Mouse (Mus musculus) stomach, embryonic 14.5 days (tissue): Measurements from ENCODE around the gene Csrp1. TPM values are rescaled to one million over a fixed set of nuclear protein-coding genes. Genes with fewer than 3 reads are reported as not detected.

ENCODE experiments used
- ATAC-seq: fragments of 200-750 bp; cut with Nextera tagmentation; 2 replicates; pipeline ENCODE4 v1.8.0; 2017; ENCODE audit warnings: low read depth, moderate TSS enrichment; ENCODE audit not compliant: insufficient number of reproducible peaks, insufficient read depth, low FRiP score
- H3K27ac ChIP-seq: fragments of 300-500 bp; sonication (generic); 2 replicates; pipeline ENCODE4 v1.5.1; 2014; ENCODE audit warnings: mild to moderate bottlenecking, low read length, moderate library complexity, mixed read lengths
- H3K27me3 ChIP-seq: fragments of 300-500 bp; sonication (generic); 2 replicates; pipeline ENCODE4 v1.6.1; 2014; ENCODE audit warnings: low read length, control low read depth, mixed read lengths; ENCODE audit not compliant: control insufficient read depth, insufficient read depth
- H3K36me3 ChIP-seq: fragments of 300-500 bp; sonication (generic); 2 replicates; pipeline ENCODE4 v1.6.1; 2014; ENCODE audit warnings: mild to moderate bottlenecking, control low read depth, low read length, moderate library complexity, mixed read lengths; ENCODE audit not compliant: control insufficient read depth, insufficient read depth
- H3K4me1 ChIP-seq: fragments of 300-500 bp; sonication (generic); 2 replicates; pipeline ENCODE4 v1.6.1; 2014; ENCODE audit warnings: low read length, control low read depth, mixed read lengths; ENCODE audit not compliant: control insufficient read depth, insufficient read depth
- H3K4me2 ChIP-seq: fragments of 300-500 bp; sonication (generic); replicated peaks from 2 replicates; pipeline ENCODE4 v1.6.1; 2014; ENCODE audit warnings: low read depth, low read length, control low read depth
- H3K4me3 ChIP-seq: fragments of 300-500 bp; sonication (generic); 2 replicates; pipeline ENCODE4 v1.5.1; 2014; ENCODE audit warnings: low read depth, low read length, control low read depth
- H3K9ac ChIP-seq: fragments of 300-500 bp; sonication (generic); replicated peaks from 2 replicates; pipeline ENCODE4 v1.6.1; 2014; ENCODE audit warnings: low read depth, mild to moderate bottlenecking, control low read depth, low read length, moderate library complexity, mixed read lengths
- H3K9me3 ChIP-seq: fragments of 300-500 bp; sonication (generic); 2 replicates; pipeline ENCODE4 v1.6.1; 2016; ENCODE audit warnings: low read depth, low read length, control low read depth; ENCODE audit not compliant: control insufficient read depth
- whole genome bisulfite sequencing: fragments of 180-500 bp; shearing (Covaris S2); extraction: QIAGEN DNeasy Blood & Tissue Kit; methylation state at CpG from one replicate; pipeline ENCODE4 v1.1.7; 2014; 5-methylcytosine and 5-hydroxymethylcytosine counted together
- polyA plus RNA-seq: library from polyadenylated mRNA; unstranded; fragments of >200 nt; fragmentation: Nextera tagmentation; extraction: Ambion mirVana; gene quantifications from 2 replicates; pipeline ENCODE4 v1.2.1, GENCODE M21; 2014

Gene Csrp1
- polyA plus RNA-seq, 1 experiment from 2014 or later: 232 TPM

DNA sequence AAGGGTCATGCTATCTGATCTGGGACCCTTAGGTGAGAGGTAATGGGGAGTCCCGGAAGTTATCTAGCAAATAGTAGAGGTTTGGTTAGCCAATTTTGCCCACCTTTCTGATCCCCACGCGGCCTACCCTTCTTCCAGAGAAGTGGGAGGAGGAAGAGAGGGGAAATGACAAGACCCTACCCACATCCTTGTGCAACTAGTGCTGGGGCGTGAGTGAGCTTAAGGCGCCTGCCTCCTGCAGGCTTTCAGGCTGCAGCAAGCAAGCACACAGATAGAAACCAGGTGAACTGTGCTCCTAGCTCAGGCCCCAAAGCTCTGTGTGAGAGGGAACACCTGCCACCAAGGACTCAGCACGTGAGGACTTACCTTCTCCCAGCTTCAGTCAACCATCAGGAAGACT is 31.2 kb upstream of the Csrp1 start:
- Histone ChIP-seq H3K9me3 (no peaks in the 10 kb centered on the region), H3K27me3 (no peaks in the 10 kb centered on the region), H3K4me3 (peak overlapping the region; percentile 68), H3K4me1 (peaks cover 34% of the 10 kb centered on the region), H3K27ac (peak overlapping the region; percentile 83; the same call in 1 of the 2 replicates), H3K4me2 (peak overlapping the region; percentile 74), H3K36me3 (no peaks in the 10 kb centered on the region), H3K9ac (peak overlapping the region; percentile 78; the same call in 1 of the 2 replicates)
- ATAC-seq: no peak
- 21% methylated on average over 6 of the region's 6 CpGs for WGBS

GRCm38 (mm10) chr1:135690784-135691416 is 29.0 kb upstream of the Csrp1 start:
- Histone ChIP-seq H3K4me1 (peaks cover 27% of the 10 kb centered on the region), H3K9me3 (no peaks in the 10 kb centered on the region), H3K9ac (no peak overlapping the region), H3K36me3 (no peaks in the 10 kb centered on the region), H3K4me3 (no peak overlapping the region), H3K4me2 (no peak overlapping the region), H3K27me3 (no peaks in the 10 kb centered on the region), H3K27ac (peak overlapping the region; percentile 44; the same call in 1 of the 2 replicates)
- no peak for ATAC-seq
- WGBS: 72% methylated on average over 6 of the region's 6 CpGs

DNA sequence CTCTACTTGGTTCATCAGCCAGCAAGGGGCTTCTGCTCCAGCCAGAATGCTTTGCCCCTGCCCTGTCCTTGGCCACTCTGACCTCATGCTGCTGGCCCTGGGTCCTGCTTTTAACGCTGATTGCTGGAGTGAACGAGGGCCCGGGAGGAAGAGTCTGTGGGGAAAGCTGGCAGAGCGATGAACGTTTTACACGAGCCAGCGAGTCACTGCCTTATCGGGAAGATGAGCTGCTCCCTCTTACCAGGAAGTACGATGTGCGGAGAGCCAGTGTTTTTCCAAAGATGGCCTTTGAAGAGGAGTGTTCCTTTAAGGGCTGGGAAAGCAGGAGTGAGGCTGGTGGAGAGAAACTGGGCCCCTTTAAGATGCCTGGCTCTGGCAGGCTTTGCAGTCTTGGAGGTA is 28.4 kb upstream of the Csrp1 start:
- no peak for ATAC-seq
- Histone ChIP-seq H3K9ac (no peak overlapping the region), H3K27ac (peak overlapping the region; percentile 44; the same call in 1 of the 2 replicates), H3K9me3 (no peaks in the 10 kb centered on the region), H3K27me3 (no peaks in the 10 kb centered on the region), H3K36me3 (no peaks in the 10 kb centered on the region), H3K4me3 (no peak overlapping the region), H3K4me2 (no peak overlapping the region), H3K4me1 (peaks cover 22% of the 10 kb centered on the region)
- WGBS: 33% methylated on average over 10 of the region's 10 CpGs

- WGBS: 74% methylated on average over 11 of the region's 11 CpGs
- Histone ChIP-seq H3K36me3 (no peaks in the 10 kb centered on the region), H3K9me3 (no peaks in the 10 kb centered on the region), H3K27me3 (no peaks in the 10 kb centered on the region), H3K9ac (no peak overlapping the region), H3K4me2 (no peak overlapping the region), H3K27ac (no peak overlapping the region), H3K4me1 (peaks cover 19% of the 10 kb centered on the region), H3K4me3 (no peak overlapping the region)
- ATAC-seq: no peak
Measured at GRCm38 (mm10) chr1:135694181-135694580, 25.7 kb upstream of the Csrp1 start.

DNA sequence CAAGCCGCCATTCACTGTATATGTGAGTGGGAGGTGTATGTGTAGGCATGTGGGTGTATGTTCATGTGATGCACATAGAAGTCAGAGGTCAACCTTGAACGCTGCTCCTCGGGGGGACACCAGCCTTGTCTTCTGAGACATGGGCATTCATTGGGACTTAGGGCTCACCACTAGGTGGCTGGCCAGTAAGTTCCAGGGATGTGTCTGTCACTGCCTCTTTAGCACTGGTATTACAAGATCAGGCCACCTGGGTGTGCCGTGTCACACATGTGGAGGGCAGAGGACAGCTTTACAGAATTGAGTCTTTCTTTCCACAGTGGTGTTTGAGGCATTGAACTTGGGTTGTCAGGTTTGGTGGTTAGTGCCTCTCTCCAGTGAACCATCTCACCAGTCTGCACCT is 22.4 kb upstream of the Csrp1 start:
- Histone ChIP-seq H3K9ac (no peak overlapping the region), H3K9me3 (no peaks in the 10 kb centered on the region), H3K36me3 (no peaks in the 10 kb centered on the region), H3K4me3 (no peak overlapping the region), H3K27ac (no peak overlapping the region), H3K4me2 (no peak overlapping the region), H3K4me1 (peaks cover 16% of the 10 kb centered on the region), H3K27me3 (no peaks in the 10 kb centered on the region)
- 72% methylated on average over 4 of the region's 4 CpGs for WGBS
- ATAC-seq: no peak

GRCm38 (mm10) chr1:135698046-135698445 is 21.8 kb upstream of the Csrp1 start:
- H3K4me3 ChIP-seq: no peak overlapping the region
- no peak for ATAC-seq

GRCm38 (mm10) chr1:135698451-135698921 is 21.4 kb upstream of the Csrp1 start:
- Histone ChIP-seq H3K4me2 (peak overlapping the region; percentile 39), H3K27me3 (no peaks in the 10 kb centered on the region), H3K27ac (no peak overlapping the region), H3K4me1 (peaks cover 16% of the 10 kb centered on the region), H3K9ac (no peak overlapping the region), H3K4me3 (0 out of 2 replicates have a peak overlapping the region, but pooled peaks have one; percentile 18), H3K36me3 (no peaks in the 10 kb centered on the region), H3K9me3 (no peaks in the 10 kb centered on the region)
- WGBS: 8% methylated on average over 11 of the region's 11 CpGs
- ATAC-seq: no peak

More at GRCm38 (mm10) chr1:135698046-135698445, 21.8 kb upstream of the Csrp1 start:
- Histone ChIP-seq H3K9me3 (no peaks in the 10 kb centered on the region), H3K4me2 (no peak overlapping the region), H3K9ac (no peak overlapping the region), H3K4me1 (peaks cover 16% of the 10 kb centered on the region), H3K36me3 (no peaks in the 10 kb centered on the region), H3K27me3 (no peaks in the 10 kb centered on the region), H3K27ac (no peak overlapping the region)
- 27% methylated on average over 6 of the region's 6 CpGs for WGBS

GRCm38 (mm10) chr1:135698996-135699705 is 20.7 kb upstream of the Csrp1 start:
- Histone ChIP-seq H3K36me3 (no peaks in the 10 kb centered on the region), H3K4me1 (peaks cover 16% of the 10 kb centered on the region), H3K4me2 (peak overlapping the region; percentile 39), H3K9me3 (no peaks in the 10 kb centered on the region), H3K9ac (no peak overlapping the region), H3K4me3 (peak overlapping the region; percentile 18), H3K27me3 (no peaks in the 10 kb centered on the region), H3K27ac (no peak overlapping the region)
- WGBS: 2% methylated on average over 29 of the region's 29 CpGs
- ATAC-seq: peak; percentile 44; the same call in 1 of the 2 replicates
